Mouse (Mus musculus) bone marrow, adult 2 months (tissue): ENCODE data around the gene Trp53bp1. TPM values are rescaled to one million over a fixed set of nuclear protein-coding genes. Genes with fewer than 3 reads are reported as not detected.

ENCODE experiments used
- H3K27ac ChIP-seq: fragments of 200-500 bp; 2 replicates; pipeline ENCODE4 v1.5.1; 2012; ENCODE audit warnings: low read depth, mild to moderate bottlenecking, control low read depth, inconsistent platforms, low read length; ENCODE audit not compliant: control insufficient read depth, poor library complexity, insufficient read depth
- H3K4me1 ChIP-seq: fragments of 200-500 bp; 2 replicates; pipeline ENCODE4 v1.6.1; 2011; ENCODE audit warnings: low read length; ENCODE audit not compliant: control insufficient read depth, insufficient read depth
- H3K4me3 ChIP-seq: fragments of 200-500 bp; replicated peaks from 2 replicates; pipeline ENCODE3; 2011; ENCODE audit warnings: mild to moderate bottlenecking, low read depth, low read length, control low read depth; ENCODE audit not compliant: control insufficient read depth
- CTCF ChIP-seq: fragments of 200-500 bp; IDR thresholded peaks from 2 replicates; pipeline ENCODE4 v1.5.1; 2011; ENCODE audit warnings: low read length, control low read depth; ENCODE audit not compliant: control insufficient read depth, insufficient read depth
- POLR2A ChIP-seq: fragments of 200-500 bp; IDR thresholded peaks from 2 replicates; pipeline ENCODE4 v1.6.1; 2011; ENCODE audit warnings: low read depth, mild to moderate bottlenecking, control low read depth, low read length, borderline replicate concordance; ENCODE audit not compliant: control insufficient read depth
- WGBS: fragments of 180-500 bp; shearing (Covaris S2); methylation state at CpG from one replicate; pipeline ENCODE4 v1.1.7; 2018; 5-methylcytosine and 5-hydroxymethylcytosine counted together
- polyA plus RNA-seq: library from polyadenylated mRNA; stranded (reverse); fragments of >200 nt; gene quantifications from 2 replicates; pipeline ENCODE4 v1.2.4, GENCODE M21; 2011; ENCODE audit warnings: low replicate concordance; ENCODE audit not compliant: missing spikeins, insufficient read depth, insufficient read length

The Trp53bp1 gene
- polyA plus RNA-seq, 1 experiment, result 20.1 TPM

- Histone ChIP-seq H3K4me3 (no peak overlapping the region), H3K4me1 (no peaks in the 10 kb centered on the region), H3K27ac (no peak overlapping the region)
- TF ChIP-seq CTCF (no peak), POLR2A (no peak)
- WGBS, result 33% methylated on average over 4 of the region's 4 CpGs
Measured at GRCm38 (mm10) chr2:121271928-121272516, 815 bp upstream of the Trp53bp1 start.

DNA sequence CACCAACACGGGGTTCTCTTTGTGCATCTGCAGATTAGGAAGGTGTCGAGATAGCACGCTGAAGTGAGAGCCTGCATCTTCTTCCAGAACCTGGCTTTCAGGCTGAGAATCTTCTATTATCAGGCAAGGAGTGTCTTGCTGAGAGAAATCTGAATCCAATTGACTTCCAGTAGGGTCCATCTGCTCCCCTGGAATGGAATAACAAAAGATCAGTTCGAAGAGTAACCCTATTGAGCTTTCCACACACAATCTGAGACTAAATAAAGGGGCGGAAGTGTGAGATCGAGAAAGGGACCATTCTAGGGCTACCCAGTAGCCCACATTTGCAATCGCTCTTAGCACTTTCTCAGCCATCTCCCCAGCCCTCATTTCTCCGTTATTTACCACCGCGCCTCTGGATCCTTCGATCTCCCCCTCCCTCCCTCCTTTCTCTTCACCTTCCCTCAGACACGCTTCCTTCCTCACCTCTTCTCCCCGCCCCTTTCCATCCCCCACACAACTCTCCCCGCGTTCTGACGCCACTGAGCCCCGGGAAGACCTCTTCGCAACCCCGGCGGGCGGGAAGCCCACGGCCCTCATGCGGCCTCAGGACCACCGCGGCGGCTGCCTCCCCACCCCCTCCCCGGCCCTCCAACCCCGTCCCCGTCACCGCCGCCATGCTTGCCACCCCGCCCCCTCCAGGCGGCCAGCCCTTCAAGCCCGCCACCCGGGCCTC is 529 bp downstream of the Trp53bp1 start:
- TF ChIP-seq POLR2A, result no peak
- no peak for TF ChIP-seq CTCF
- WGBS, result 4% methylated on average over 35 of the region's 35 CpGs
- H3K4me3 ChIP-seq, result peak overlapping the region; percentile 76
- peak overlapping the region; percentile 21; the same call in 1 of the 2 replicates for H3K27ac ChIP-seq
- no peaks in the 10 kb centered on the region for H3K4me1 ChIP-seq

GRCm38 (mm10) chr2:121268446-121268845 is 2.8 kb downstream of the Trp53bp1 start:
- Histone ChIP-seq H3K4me1 (no peaks in the 10 kb centered on the region), H3K4me3 (no peak overlapping the region), H3K27ac (no peak overlapping the region)
- TF ChIP-seq POLR2A (no peak), CTCF (no peak)
- 80% methylated on average over 8 of the region's 8 CpGs for WGBS

GRCm38 (mm10) chr2:121249758-121250157 is 21.4 kb downstream of the Trp53bp1 start:
- no peaks in the 10 kb centered on the region for H3K4me1 ChIP-seq
- TF ChIP-seq POLR2A (no peak), CTCF (no peak)
- 93% methylated on average over 2 of the region's 2 CpGs for WGBS
- no peak overlapping the region for H3K4me3 ChIP-seq
- H3K27ac ChIP-seq, result no peak overlapping the region

GRCm38 (mm10) chr2:121244099-121244498 is 27.1 kb downstream of the Trp53bp1 start:
- Histone ChIP-seq H3K27ac (no peak overlapping the region), H3K4me1 (no peaks in the 10 kb centered on the region), H3K4me3 (no peak overlapping the region)
- 83% methylated on average over 5 of the region's 5 CpGs for WGBS
- TF ChIP-seq POLR2A (no peak), CTCF (no peak)

GRCm38 (mm10) chr2:121239426-121239825 is 31.8 kb downstream of the Trp53bp1 start:
- TF ChIP-seq CTCF (no peak), POLR2A (no peak)

GRCm38 (mm10) chr2:121235460-121236072 is 35.6 kb downstream of the Trp53bp1 start:
- H3K4me1 ChIP-seq, result peaks cover 2% of the 10 kb centered on the region; the same call in 1 of the 2 replicates
- TF ChIP-seq CTCF (no peak), POLR2A (no peak)
- peak overlapping the region; percentile 64 for H3K4me3 ChIP-seq
- H3K27ac ChIP-seq, result peak overlapping the region; percentile 79
- 64% methylated on average over 8 of the region's 8 CpGs for WGBS

More at GRCm38 (mm10) chr2:121239426-121239825, 31.8 kb downstream of the Trp53bp1 start:
- 78% methylated on average over 4 of the region's 4 CpGs for WGBS
- peaks cover 2% of the 10 kb centered on the region; the same call in 1 of the 2 replicates for H3K4me1 ChIP-seq
- H3K4me3 ChIP-seq, result no peak overlapping the region
- no peak overlapping the region for H3K27ac ChIP-seq

DNA sequence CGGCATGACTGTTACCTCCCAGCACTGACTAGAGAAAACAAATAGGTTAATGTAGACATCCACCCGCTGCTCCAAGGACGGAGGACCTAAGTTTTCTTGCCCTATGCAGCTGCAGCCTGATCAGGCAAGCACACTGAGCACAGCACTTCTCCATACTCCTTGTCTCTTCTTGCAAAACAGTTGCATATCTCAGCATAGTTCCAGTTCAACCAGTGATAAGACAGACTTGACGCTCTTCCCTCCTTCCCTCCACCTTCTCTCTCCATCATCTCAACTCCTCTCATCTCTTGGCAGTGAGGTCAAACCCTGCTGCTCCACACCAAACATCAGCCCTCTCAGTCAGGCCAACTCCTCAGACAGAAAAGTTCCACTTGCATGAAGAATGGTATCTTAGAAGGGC is 43.1 kb downstream of the Trp53bp1 start:
- 84% methylated on average over 4 of the region's 4 CpGs for WGBS
- Histone ChIP-seq H3K4me3 (no peak overlapping the region), H3K27ac (no peak overlapping the region), H3K4me1 (no peaks in the 10 kb centered on the region)
- TF ChIP-seq POLR2A (no peak), CTCF (no peak)
